Mouse (Mus musculus) stomach, postnatal 0 days (tissue): Measurements from ENCODE around the gene Fxyd7. TPM values are rescaled to one million over a fixed set of nuclear protein-coding genes. Genes with fewer than 3 reads are reported as not detected.

Experiments
- ATAC-seq: fragments of 200-750 bp; cut with Nextera tagmentation; 2 replicates; pipeline ENCODE4 v1.8.0; 2017; ENCODE audit not compliant: low FRiP score, low TSS enrichment
- DNase-seq: peaks from one replicate; pipeline ENCODE4 v3.0.0-alpha.2; 2016; ENCODE audit warnings: low spot score
- H3K27ac ChIP-seq: fragments of 300-500 bp; sonication (generic); replicated peaks from 2 replicates; pipeline ENCODE4 v1.5.1; 2014; ENCODE audit warnings: mild to moderate bottlenecking, control low read depth
- H3K27me3 ChIP-seq: fragments of 300-500 bp; sonication (generic); 2 replicates; pipeline ENCODE4 v1.6.1; 2014; ENCODE audit warnings: low read length; ENCODE audit not compliant: control insufficient read depth, insufficient read depth
- H3K36me3 ChIP-seq: fragments of 300-500 bp; sonication (generic); 2 replicates; pipeline ENCODE4 v1.6.1; 2014; ENCODE audit warnings: low read length, mixed read lengths; ENCODE audit not compliant: control insufficient read depth, insufficient read depth
- H3K4me1 ChIP-seq: fragments of 300-500 bp; sonication (generic); replicated peaks from 2 replicates; pipeline ENCODE4 v1.6.1; 2014; ENCODE audit warnings: antibody characterized with exemption; ENCODE audit not compliant: control insufficient read depth, insufficient read depth
- H3K4me2 ChIP-seq: fragments of 300-500 bp; sonication (generic); replicated peaks from 2 replicates; pipeline ENCODE4 v1.6.1; 2014; ENCODE audit warnings: low read depth, mild to moderate bottlenecking, control low read depth, moderate library complexity
- H3K4me3 ChIP-seq: fragments of 300-500 bp; sonication (generic); 2 replicates; pipeline ENCODE4 v1.5.1; 2014; ENCODE audit warnings: low read depth, low read length, control low read depth
- H3K9ac ChIP-seq: fragments of 300-500 bp; sonication (generic); 2 replicates; pipeline ENCODE4 v1.6.1; 2014; ENCODE audit warnings: mild to moderate bottlenecking, low read length, control low read depth, mixed read lengths
- H3K9me3 ChIP-seq: fragments of 300-500 bp; sonication (generic); 2 replicates; pipeline ENCODE4 v1.6.1; 2016; ENCODE audit warnings: low read length; ENCODE audit not compliant: control insufficient read depth
- CTCF ChIP-seq: IDR thresholded peaks from 2 replicates; pipeline ENCODE4 v1.5.1; 2016; ENCODE audit warnings: antibody characterized with exemption, low read depth, mild to moderate bottlenecking, moderate library complexity
- EP300 ChIP-seq: optimal IDR thresholded peaks from 2 replicates; pipeline ENCODE3; 2016; ENCODE audit warnings: antibody characterized with exemption
- WGBS: fragments of 180-500 bp; shearing (Covaris S2); extraction: QIAGEN DNeasy Blood & Tissue Kit; methylation state at CpG from one replicate; pipeline ENCODE4 v1.1.7; 2014; 5-methylcytosine and 5-hydroxymethylcytosine counted together
- polyA plus RNA-seq: library from polyadenylated mRNA; unstranded; fragments of >200 nt; fragmentation: Nextera tagmentation; extraction: Ambion mirVana; gene quantifications from 2 replicates; pipeline ENCODE4 v1.2.1, GENCODE M21; 2015

Fxyd7 gene
- polyA plus RNA-seq, 1 experiment from 2014 or later = 19.9 TPM

DNA sequence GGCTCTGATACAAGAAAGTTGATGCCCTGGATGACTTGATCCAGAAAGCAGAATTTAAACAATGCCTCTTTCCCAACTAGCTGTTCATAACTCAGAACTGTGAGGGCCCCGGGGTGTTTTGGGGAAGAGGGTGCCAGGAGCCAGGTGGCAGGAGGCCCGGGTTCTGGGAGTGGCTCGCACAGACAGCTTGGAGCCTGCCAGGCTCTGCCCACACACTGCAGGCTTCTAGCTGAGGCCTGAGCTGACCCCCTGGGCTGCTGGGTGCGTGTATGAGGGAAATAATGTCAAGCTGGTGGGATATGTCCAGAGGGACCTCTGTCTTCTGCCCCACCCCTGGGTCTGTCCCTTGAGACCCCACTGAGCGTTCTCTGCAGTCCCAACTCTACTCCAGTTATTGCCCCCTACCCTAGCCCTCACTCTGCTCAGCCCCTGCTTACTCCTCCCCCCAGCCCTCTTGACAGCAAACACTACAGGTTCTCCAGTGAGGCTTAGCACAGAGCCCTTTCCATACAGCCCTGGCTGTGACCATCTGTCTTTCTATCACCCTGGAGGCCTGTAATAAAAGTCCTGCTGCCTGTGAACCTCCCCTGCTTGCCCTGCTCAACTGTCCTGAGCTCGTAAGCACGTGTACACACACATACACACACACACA, 22.9 kb upstream of the Fxyd7 start:
- Histone ChIP-seq H3K4me1 (no peaks in the 10 kb centered on the region), H3K9me3 (no peaks in the 10 kb centered on the region), H3K27ac (peak overlapping the region; percentile 87), H3K4me2 (peak overlapping the region; percentile 59), H3K4me3 (peak overlapping the region; percentile 43), H3K36me3 (no peaks in the 10 kb centered on the region; the same call in 1 of the 2 replicates), H3K9ac (peak overlapping the region; percentile 41), H3K27me3 (no peaks in the 10 kb centered on the region)
- peak; percentile 55 for DNase-seq
- 36% methylated on average over 7 of the region's 7 CpGs for WGBS
- TF ChIP-seq CTCF = no peak
- TF ChIP-seq EP300 = no peak
- ATAC-seq = no peak; the same call in 1 of the 2 replicates

DNA sequence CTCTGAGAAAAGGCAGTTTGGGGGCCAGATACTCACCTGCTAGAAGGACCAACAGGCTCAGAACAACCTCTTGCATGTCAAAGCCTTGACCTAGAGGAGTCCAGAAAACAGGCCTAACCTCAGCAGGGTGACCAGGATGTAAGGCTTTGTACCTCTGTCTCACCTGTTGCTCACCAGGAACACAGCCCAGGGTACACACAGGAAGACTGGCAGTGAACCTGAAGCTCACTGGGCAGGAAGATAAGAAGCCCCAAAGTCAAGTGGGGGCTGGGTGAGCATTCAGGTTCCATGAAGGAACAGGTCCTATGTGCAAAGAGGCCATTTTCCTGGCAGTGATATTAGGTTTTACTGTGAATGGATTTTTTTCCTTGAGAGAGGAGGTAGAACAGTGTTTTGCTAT, 22.3 kb upstream of the Fxyd7 start:
- Histone ChIP-seq H3K4me1 (no peaks in the 10 kb centered on the region), H3K27me3 (no peaks in the 10 kb centered on the region), H3K9me3 (no peaks in the 10 kb centered on the region), H3K36me3 (no peaks in the 10 kb centered on the region; the same call in 1 of the 2 replicates), H3K4me2 (peak overlapping the region; percentile 25; the same call in 1 of the 2 replicates), H3K4me3 (no peak overlapping the region), H3K9ac (no peak overlapping the region), H3K27ac (peak overlapping the region; percentile 87)
- TF ChIP-seq CTCF (no peak), EP300 (no peak)
- ATAC-seq (peak; percentile 66), DNase-seq (peak; percentile 77)

DNA sequence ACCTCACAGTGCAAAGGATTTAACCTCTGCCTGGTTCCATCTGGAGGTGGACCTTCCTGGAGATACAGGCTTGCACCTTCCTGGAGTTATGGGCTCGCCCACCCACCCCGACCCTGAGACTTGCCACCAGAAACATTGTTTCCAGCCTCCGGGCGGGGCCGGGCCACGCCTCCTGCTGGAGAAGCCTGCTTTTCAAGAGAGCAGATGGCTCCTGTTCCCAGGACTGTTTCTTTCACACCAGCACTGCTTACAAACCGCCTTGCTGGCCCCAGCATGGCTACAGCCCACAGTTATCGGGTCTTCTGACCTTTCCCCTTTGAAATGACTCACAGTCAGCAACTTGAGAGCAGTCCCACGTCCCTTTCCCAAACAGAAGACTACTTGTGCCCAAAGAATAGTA, 21.1 kb upstream of the Fxyd7 start:
- ATAC-seq (no peak), DNase-seq (no peak)
- Histone ChIP-seq H3K4me1 (no peaks in the 10 kb centered on the region; the same call in 1 of the 2 replicates), H3K9ac (no peak overlapping the region; the same call in 1 of the 2 replicates), H3K4me2 (peak overlapping the region; percentile 25; the same call in 1 of the 2 replicates), H3K27me3 (no peaks in the 10 kb centered on the region), H3K36me3 (no peaks in the 10 kb centered on the region; the same call in 1 of the 2 replicates), H3K27ac (peak overlapping the region; percentile 87), H3K4me3 (peak overlapping the region; percentile 10; the same call in 1 of the 2 replicates), H3K9me3 (no peaks in the 10 kb centered on the region)
- WGBS = 23% methylated on average over 9 of the region's 9 CpGs
- TF ChIP-seq EP300 = no peak
- peak; percentile 41 for TF ChIP-seq CTCF

DNA sequence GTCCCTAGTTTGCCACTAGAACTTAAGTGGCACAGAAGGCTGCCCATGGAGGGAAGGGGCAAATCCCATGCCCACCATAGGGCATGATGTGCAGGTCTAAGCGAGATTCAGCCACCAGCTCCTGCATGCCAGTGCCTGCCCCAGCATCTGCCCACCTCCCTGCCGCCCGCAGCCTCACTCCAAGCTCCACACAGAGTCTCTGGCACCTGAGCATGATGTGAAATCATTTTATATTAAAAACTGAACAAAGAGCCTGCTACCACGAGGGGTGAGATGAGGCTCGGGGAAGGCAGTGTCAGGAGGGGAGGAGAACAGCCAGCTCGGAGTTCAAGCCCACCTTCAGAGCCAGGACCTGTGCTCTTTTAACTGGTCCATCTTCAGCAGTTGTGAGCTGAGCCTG, 19.1 kb upstream of the Fxyd7 start:
- Histone ChIP-seq H3K9ac (no peak overlapping the region), H3K27me3 (no peaks in the 10 kb centered on the region), H3K4me3 (no peak overlapping the region), H3K36me3 (no peaks in the 10 kb centered on the region; the same call in 1 of the 2 replicates), H3K4me1 (no peaks in the 10 kb centered on the region; the same call in 1 of the 2 replicates), H3K4me2 (no peak overlapping the region), H3K27ac (no peak overlapping the region), H3K9me3 (no peaks in the 10 kb centered on the region)
- DNase-seq (no peak), ATAC-seq (no peak)
- 57% methylated on average over 6 of the region's 6 CpGs for WGBS
- TF ChIP-seq CTCF = no peak
- TF ChIP-seq EP300 = no peak

DNA sequence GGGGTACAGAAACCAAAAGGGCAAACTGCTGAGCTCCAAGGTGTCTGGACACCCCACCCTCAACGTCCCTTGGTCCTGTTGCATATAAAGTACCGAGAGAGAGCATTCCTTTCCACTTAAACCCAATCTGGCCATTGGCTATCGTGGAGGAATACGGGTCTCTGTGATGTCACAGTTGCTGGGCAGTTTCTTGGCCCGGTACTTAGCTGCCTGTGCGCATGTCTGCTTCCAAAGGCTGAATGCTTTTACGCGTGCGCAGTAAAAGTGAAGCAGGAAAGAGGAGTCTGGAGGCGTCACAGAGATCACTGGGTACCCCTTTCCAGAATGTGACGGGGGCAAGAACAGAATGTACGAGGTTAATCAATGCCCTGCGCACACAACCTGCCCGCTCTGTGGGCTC, 18.2 kb upstream of the Fxyd7 start:
- ATAC-seq (no peak), DNase-seq (no peak)
- no peak overlapping the region for H3K27ac ChIP-seq
- TF ChIP-seq EP300 = no peak
- TF ChIP-seq CTCF = no peak
- H3K9ac ChIP-seq = no peak overlapping the region
- 83% methylated on average over 14 of the region's 14 CpGs for WGBS
- H3K9me3 ChIP-seq = no peaks in the 10 kb centered on the region
- H3K4me2 ChIP-seq = no peak overlapping the region
- no peaks in the 10 kb centered on the region; the same call in 1 of the 2 replicates for H3K4me1 ChIP-seq
- no peaks in the 10 kb centered on the region for H3K27me3 ChIP-seq
- no peak overlapping the region for H3K4me3 ChIP-seq
- no peaks in the 10 kb centered on the region; the same call in 1 of the 2 replicates for H3K36me3 ChIP-seq

DNA sequence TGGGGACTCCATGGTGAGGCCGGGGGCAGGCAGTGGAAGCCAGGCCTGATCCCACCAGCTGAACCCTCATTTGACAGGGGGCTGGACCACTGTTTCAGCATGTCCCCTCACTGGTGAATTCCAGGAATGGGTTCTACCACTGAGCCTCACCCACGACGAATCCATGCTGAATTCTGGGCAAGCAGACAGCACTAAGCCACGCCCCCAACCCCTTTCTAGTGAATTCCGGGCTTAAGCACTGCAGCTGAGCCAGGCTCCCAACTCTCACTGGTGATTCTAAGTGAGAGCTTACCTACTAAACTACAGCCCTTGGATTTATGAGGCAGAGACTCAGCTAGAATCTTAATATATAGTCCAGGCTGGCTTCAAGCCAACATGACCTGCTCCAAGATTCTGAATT, 16.6 kb upstream of the Fxyd7 start:
- ATAC-seq (peak; percentile 35; the same call in 1 of the 2 replicates), DNase-seq (peak; percentile 65)
- Histone ChIP-seq H3K9ac (no peak overlapping the region), H3K27me3 (no peaks in the 10 kb centered on the region), H3K36me3 (no peaks in the 10 kb centered on the region; the same call in 1 of the 2 replicates), H3K27ac (peak overlapping the region; percentile 61; the same call in 1 of the 2 replicates), H3K9me3 (no peaks in the 10 kb centered on the region), H3K4me1 (no peaks in the 10 kb centered on the region; the same call in 1 of the 2 replicates), H3K4me3 (no peak overlapping the region), H3K4me2 (no peak overlapping the region)
- 26% methylated on average over 5 of the region's 5 CpGs for WGBS
- no peak for TF ChIP-seq EP300
- TF ChIP-seq CTCF = no peak
